Mouse (Mus musculus) right cerebral cortex, adult 2 months (tissue): Measurements from ENCODE around the gene Klf1.

Experiments used
- DNase-seq, 2 experiments: peaks; one replicate each; pipeline ENCODE4 v3.0.0; 2021 to 2022; ENCODE audit warnings: low spot score in 2 of 2

The Klf1 gene

GRCm38 (mm10) chr8:84901752-84902151, at the start of gene Klf1:
Klf1 (plus strand) TSS chr8:84901928.
- DNase-seq, result no peak

- DNase-seq, result no peak
Observed at GRCm38 (mm10) chr8:84856434-84856833, 45.3 kb upstream of the Klf1 start.

GRCm38 (mm10) chr8:84856864-84857441, 44.8 kb upstream of the Klf1 start, which contains the start of gene Farsa:
Farsa (plus strand) TSS chr8:84856989.
- DNase-seq, result peak; percentile 95

- peak in 1 of 2 experiments; percentile 46 for DNase-seq
Observed at GRCm38 (mm10) chr8:84871376-84872308, 30.1 kb upstream of the Klf1 start, which contains the start of gene Syce2. Syce2 (plus strand) TSS chr8:84872111.

GRCm38 (mm10) chr8:84872309-84872965, 29.3 kb upstream of the Klf1 start:
- DNase-seq, result no peak

- DNase-seq, result no peak
Observed at GRCm38 (mm10) chr8:84873016-84873415, 28.7 kb upstream of the Klf1 start.

- DNase-seq, result no peak
Observed at GRCm38 (mm10) chr8:84874339-84874738, 27.4 kb upstream of the Klf1 start.

GRCm38 (mm10) chr8:84877297-84878035, 24.3 kb upstream of the Klf1 start:
- no peak for DNase-seq

- no peak for DNase-seq
Observed at GRCm38 (mm10) chr8:84878915-84879314, 22.8 kb upstream of the Klf1 start.

- no peak for DNase-seq
Observed at GRCm38 (mm10) chr8:84884728-84885127, 17.0 kb upstream of the Klf1 start.

GRCm38 (mm10) chr8:84888280-84888679, 13.4 kb upstream of the Klf1 start:
- no peak for DNase-seq

GRCm38 (mm10) chr8:84889141-84889540, 12.6 kb upstream of the Klf1 start:
- DNase-seq, result no peak

GRCm38 (mm10) chr8:84892993-84893708, 8.6 kb upstream of the Klf1 start:
- DNase-seq, result no peak

GRCm38 (mm10) chr8:84893709-84894134, 8.0 kb upstream of the Klf1 start, which contains the start of gene Gcdh:
Gcdh (minus strand) TSS chr8:84893921.
- DNase-seq, result peak; percentile 93 to 94

- no peak for DNase-seq
Observed at GRCm38 (mm10) chr8:84895963-84896362, 5.8 kb upstream of the Klf1 start.

GRCm38 (mm10) chr8:84901071-84901470, 657 bp upstream of the Klf1 start:
- DNase-seq, result no peak

GRCm38 (mm10) chr8:84902367-84902919, 715 bp downstream of the Klf1 start:
- DNase-seq, result no peak

GRCm38 (mm10) chr8:84902920-84903661, 1.4 kb downstream of the Klf1 start:
- DNase-seq, result peak; percentile 88 to 93

- no peak for DNase-seq
Observed at GRCm38 (mm10) chr8:84904351-84904750, 2.6 kb downstream of the Klf1 start.

GRCm38 (mm10) chr8:84907037-84907436, 5.3 kb downstream of the Klf1 start:
- no peak for DNase-seq
